Mouse (Mus musculus) hindbrain, embryonic 11.5 days (tissue): ENCODE data around the gene Ahdc1. TPM values are rescaled to one million over a fixed set of nuclear protein-coding genes. Genes with fewer than 3 reads are reported as not detected.

ENCODE experiments used
- ATAC-seq: fragments of 200-750 bp; cut with Nextera tagmentation; 2 replicates; pipeline ENCODE4 v1.8.0; 2017; ENCODE audit warnings: mild to moderate bottlenecking, moderate TSS enrichment, moderate library complexity; ENCODE audit not compliant: low FRiP score
- DNase-seq: peaks from one replicate; pipeline ENCODE4 v3.0.0-alpha.2; 2015; ENCODE audit warnings: low spot score
- H3K27ac ChIP-seq: fragments of 300-500 bp; sonication (generic); 2 replicates; pipeline ENCODE4 v1.5.1; 2014; ENCODE audit warnings: mild to moderate bottlenecking, low read depth, low read length
- H3K27me3 ChIP-seq: fragments of 300-500 bp; sonication (generic); 2 replicates; pipeline ENCODE4 v1.6.1; 2014; ENCODE audit warnings: mild to moderate bottlenecking, low read length, moderate library complexity, mixed read lengths; ENCODE audit not compliant: control insufficient read depth, insufficient read depth
- H3K36me3 ChIP-seq: fragments of 300-500 bp; sonication (generic); 2 replicates; pipeline ENCODE4 v1.6.1; 2014; ENCODE audit warnings: mild to moderate bottlenecking, low read length, moderate library complexity, mixed read lengths; ENCODE audit not compliant: control insufficient read depth, insufficient read depth
- H3K4me1 ChIP-seq: fragments of 300-500 bp; sonication (generic); replicated peaks from 2 replicates; pipeline ENCODE4 v1.6.1; 2014; ENCODE audit warnings: low read length, mixed read lengths; ENCODE audit not compliant: control insufficient read depth, insufficient read depth
- H3K4me2 ChIP-seq: fragments of 300-500 bp; sonication (generic); replicated peaks from 2 replicates; pipeline ENCODE4 v1.6.1; 2014; ENCODE audit warnings: mild to moderate bottlenecking, low read depth, low read length
- H3K4me3 ChIP-seq: fragments of 300-500 bp; sonication (generic); 2 replicates; pipeline ENCODE4 v1.5.1; 2014; ENCODE audit warnings: low read depth, low read length
- H3K9ac ChIP-seq: fragments of 300-500 bp; sonication (generic); 2 replicates; pipeline ENCODE4 v1.6.1; 2014; ENCODE audit warnings: low read depth, low read length
- H3K9me3 ChIP-seq: fragments of 300-500 bp; sonication (generic); 2 replicates; pipeline ENCODE4 v1.6.1; 2016; ENCODE audit warnings: low read length; ENCODE audit not compliant: control insufficient read depth
- WGBS: fragments of 180-500 bp; shearing (Covaris S2); extraction: QIAGEN DNeasy Blood & Tissue Kit; methylation state at CpG from one replicate; pipeline ENCODE4 v1.1.7; 2014; 5-methylcytosine and 5-hydroxymethylcytosine counted together
- polyA plus RNA-seq: library from polyadenylated mRNA; unstranded; fragments of >200 nt; fragmentation: Nextera tagmentation; extraction: Ambion mirVana; gene quantifications from 2 replicates; pipeline ENCODE4 v1.2.1, GENCODE M21; 2014

Ahdc1 gene
- polyA plus RNA-seq, 1 experiment from 2014 or later = 9.0 TPM

GRCm38 (mm10) chr4:133057389-133058122 lies 46.5 kb downstream of the Ahdc1 start:
- peaks cover 17% of the 10 kb centered on the region for H3K36me3 ChIP-seq
- DNase-seq (no peak), ATAC-seq (no peak)
- H3K4me3 ChIP-seq = no peak overlapping the region
- H3K9ac ChIP-seq = no peak overlapping the region
- 29% methylated on average over 7 of the region's 7 CpGs for WGBS
- H3K27ac ChIP-seq = no peak overlapping the region
- H3K9me3 ChIP-seq = no peaks in the 10 kb centered on the region
- H3K4me1 ChIP-seq = peaks cover 11% of the 10 kb centered on the region
- no peaks in the 10 kb centered on the region for H3K27me3 ChIP-seq
- H3K4me2 ChIP-seq = no peak overlapping the region

DNA sequence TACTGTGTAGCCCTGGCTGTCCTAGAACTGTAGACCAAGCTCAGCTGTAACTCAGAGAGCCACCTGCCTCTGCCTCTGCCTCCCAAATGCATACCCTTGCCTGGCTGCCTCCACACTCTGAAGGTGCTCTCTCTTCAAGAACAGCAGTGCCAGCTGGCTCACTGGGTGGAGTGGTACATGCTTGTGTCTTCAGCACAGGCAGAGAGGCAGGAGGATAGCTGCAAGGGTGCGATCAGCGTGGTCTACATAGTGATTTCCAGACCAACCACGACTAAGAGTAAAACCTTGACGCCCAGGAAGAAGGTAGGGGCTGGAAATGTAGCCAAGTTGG lies 47.0 kb downstream of the Ahdc1 start:
- H3K27ac ChIP-seq = no peak overlapping the region
- no peak overlapping the region for H3K9ac ChIP-seq
- no peak overlapping the region for H3K4me3 ChIP-seq
- no peak for ATAC-seq
- no peaks in the 10 kb centered on the region for H3K27me3 ChIP-seq
- WGBS = 98% methylated on average over 4 of the region's 4 CpGs
- no peak overlapping the region for H3K4me2 ChIP-seq
- DNase-seq = no peak
- H3K36me3 ChIP-seq = peaks cover 19% of the 10 kb centered on the region
- H3K4me1 ChIP-seq = peaks cover 11% of the 10 kb centered on the region
- no peaks in the 10 kb centered on the region for H3K9me3 ChIP-seq

GRCm38 (mm10) chr4:133058513-133059480 lies 47.7 kb downstream of the Ahdc1 start:
- Histone ChIP-seq H3K4me3 (no peak overlapping the region), H3K4me2 (no peak overlapping the region), H3K27ac (no peak overlapping the region), H3K36me3 (peaks cover 22% of the 10 kb centered on the region), H3K9me3 (no peaks in the 10 kb centered on the region), H3K9ac (0 out of 2 replicates have a peak overlapping the region, but pooled peaks have one; percentile 15), H3K4me1 (peaks cover 11% of the 10 kb centered on the region), H3K27me3 (no peaks in the 10 kb centered on the region)
- 75% methylated on average over 11 of the region's 11 CpGs for WGBS
- DNase-seq (no peak), ATAC-seq (no peak)

DNA sequence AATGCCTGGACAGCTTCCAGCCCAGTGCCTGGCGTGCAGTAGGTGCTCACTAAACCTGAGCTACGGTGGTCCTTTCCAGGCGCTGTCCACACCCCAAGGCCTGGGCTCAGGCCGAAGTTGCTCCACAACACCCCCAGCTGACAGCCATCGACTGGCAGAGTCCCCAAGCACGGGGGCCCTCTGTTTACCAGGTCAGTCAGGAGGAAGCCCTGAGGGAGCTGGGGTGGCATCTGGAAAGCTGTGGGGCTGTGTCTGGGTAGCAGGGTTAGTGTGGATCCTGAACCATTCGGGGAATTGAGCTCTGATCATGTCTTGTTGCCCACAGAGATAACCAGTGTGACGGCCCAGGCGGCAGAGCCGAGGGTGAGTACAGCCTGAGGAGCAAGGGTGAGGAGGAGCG lies 49.6 kb downstream of the Ahdc1 start:
- H3K27me3 ChIP-seq = no peaks in the 10 kb centered on the region
- no peak for DNase-seq
- no peak overlapping the region for H3K27ac ChIP-seq
- 92% methylated on average over 11 of the region's 11 CpGs for WGBS
- H3K4me3 ChIP-seq = no peak overlapping the region
- no peak overlapping the region for H3K9ac ChIP-seq
- no peaks in the 10 kb centered on the region for H3K9me3 ChIP-seq
- H3K36me3 ChIP-seq = peaks cover 25% of the 10 kb centered on the region
- peaks cover 11% of the 10 kb centered on the region for H3K4me1 ChIP-seq
- no peak for ATAC-seq
- no peak overlapping the region for H3K4me2 ChIP-seq

- H3K36me3 ChIP-seq = peaks cover 28% of the 10 kb centered on the region
- H3K27ac ChIP-seq = no peak overlapping the region
- H3K27me3 ChIP-seq = no peaks in the 10 kb centered on the region
- peaks cover 7% of the 10 kb centered on the region for H3K4me1 ChIP-seq
- H3K4me2 ChIP-seq = no peak overlapping the region
- no peak overlapping the region for H3K9ac ChIP-seq
- H3K4me3 ChIP-seq = no peak overlapping the region
- DNase-seq = no peak
- no peaks in the 10 kb centered on the region for H3K9me3 ChIP-seq
- WGBS = 92% methylated on average over 20 of the region's 20 CpGs
- ATAC-seq = no peak
Measured at GRCm38 (mm10) chr4:133061798-133062197, 50.7 kb downstream of the Ahdc1 start.

DNA sequence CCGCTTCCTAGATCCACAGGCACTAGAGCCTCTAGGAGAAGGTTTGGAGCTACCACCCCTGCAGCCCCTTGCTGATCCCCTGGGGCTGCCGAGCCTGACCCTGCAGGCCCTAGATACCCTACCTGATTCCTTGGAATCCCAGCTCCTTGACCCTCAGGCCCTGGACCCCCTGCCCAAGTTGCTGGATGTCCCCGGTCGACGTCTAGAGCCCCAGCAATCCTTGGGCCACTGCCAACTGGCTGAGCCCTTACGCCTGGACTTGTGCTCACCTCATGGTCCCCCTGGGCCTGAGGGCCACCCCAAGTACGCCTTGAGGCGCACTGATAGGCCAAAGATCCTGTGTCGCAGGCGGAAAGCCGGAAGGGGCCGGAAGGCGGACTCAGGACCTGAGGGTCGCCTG lies 51.2 kb downstream of the Ahdc1 start:
- Histone ChIP-seq H3K4me1 (peaks cover 7% of the 10 kb centered on the region), H3K27ac (no peak overlapping the region), H3K27me3 (no peaks in the 10 kb centered on the region), H3K4me3 (no peak overlapping the region), H3K4me2 (no peak overlapping the region), H3K36me3 (peaks cover 28% of the 10 kb centered on the region), H3K9me3 (no peaks in the 10 kb centered on the region), H3K9ac (no peak overlapping the region)
- ATAC-seq (no peak), DNase-seq (no peak)
- WGBS = 96% methylated on average over 14 of the region's 14 CpGs

DNA sequence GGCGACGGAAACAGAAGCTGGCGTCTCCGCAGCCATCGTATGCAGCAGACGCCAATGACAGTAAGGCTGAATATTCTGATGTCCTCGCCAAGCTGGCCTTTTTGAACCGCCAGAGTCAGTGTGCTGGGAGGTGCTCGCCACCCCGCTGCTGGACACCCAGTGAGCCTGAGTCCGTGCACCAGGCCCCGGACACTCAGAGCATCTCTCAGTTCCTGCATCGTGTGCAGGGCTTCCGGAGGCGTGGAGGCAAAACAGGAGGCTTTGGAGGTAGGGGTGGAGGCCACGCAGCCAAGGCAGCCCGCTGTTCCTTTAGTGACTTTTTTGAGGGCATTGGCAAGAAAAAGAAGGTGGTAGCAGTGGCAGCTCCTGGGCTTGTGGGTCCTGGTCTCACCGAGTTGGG lies 52.1 kb downstream of the Ahdc1 start:
- WGBS = 90% methylated on average over 18 of the region's 18 CpGs
- Histone ChIP-seq H3K4me2 (no peak overlapping the region), H3K9ac (no peak overlapping the region), H3K27me3 (no peaks in the 10 kb centered on the region), H3K4me1 (peaks cover 7% of the 10 kb centered on the region), H3K9me3 (no peaks in the 10 kb centered on the region), H3K4me3 (no peak overlapping the region), H3K36me3 (peaks cover 28% of the 10 kb centered on the region), H3K27ac (no peak overlapping the region)
- DNase-seq = no peak
- no peak for ATAC-seq

GRCm38 (mm10) chr4:133063799-133064198 lies 52.7 kb downstream of the Ahdc1 start:
- peaks cover 27% of the 10 kb centered on the region for H3K36me3 ChIP-seq
- no peak for DNase-seq
- no peak overlapping the region for H3K9ac ChIP-seq
- H3K9me3 ChIP-seq = no peaks in the 10 kb centered on the region
- 78% methylated on average over 13 of the region's 13 CpGs for WGBS
- no peak for ATAC-seq
- H3K27ac ChIP-seq = no peak overlapping the region
- H3K27me3 ChIP-seq = no peaks in the 10 kb centered on the region
- H3K4me3 ChIP-seq = no peak overlapping the region
- H3K4me2 ChIP-seq = no peak overlapping the region
- peaks cover 7% of the 10 kb centered on the region for H3K4me1 ChIP-seq
